Mouse (Mus musculus): Measurements from ENCODE around the gene Gm15097.
"Not testable (repeated sequence)": the region's sequence is repeated elsewhere in the genome, so short reads cannot be mapped to it uniquely, and the experiment has no call there.

Gene Gm15097

GRCm38 (mm10) chrX:149784173-149784572 is at the start of gene Gm15097:
Gene Gm15097, plus strand, starts transcription at chrX:149784473.
- DNase-seq (ENCODE audit: low spot score) = not testable (repeated sequence)

DNA sequence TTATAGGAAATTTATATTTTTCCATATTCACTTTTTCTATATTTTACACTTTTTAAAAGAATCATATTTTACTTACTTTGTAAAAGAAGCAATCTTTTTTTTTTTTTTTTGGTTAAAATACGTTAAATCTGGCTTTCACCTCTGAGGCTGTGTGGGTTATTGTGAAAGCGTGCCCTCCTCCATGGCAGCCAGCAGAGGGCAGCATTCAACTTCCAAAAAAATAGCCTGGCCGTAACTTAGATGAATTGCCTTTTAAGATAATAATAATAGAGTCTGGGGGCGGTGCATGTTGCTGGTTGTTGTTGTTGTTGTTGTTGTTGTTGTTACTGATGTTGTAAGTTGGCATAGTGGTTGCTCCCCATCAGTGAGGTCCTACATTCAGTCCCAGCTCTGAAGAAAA is 21.4 kb upstream of the Gm15097 start:
- DNase-seq (ENCODE audit: low spot score) = not testable (repeated sequence)

DNA sequence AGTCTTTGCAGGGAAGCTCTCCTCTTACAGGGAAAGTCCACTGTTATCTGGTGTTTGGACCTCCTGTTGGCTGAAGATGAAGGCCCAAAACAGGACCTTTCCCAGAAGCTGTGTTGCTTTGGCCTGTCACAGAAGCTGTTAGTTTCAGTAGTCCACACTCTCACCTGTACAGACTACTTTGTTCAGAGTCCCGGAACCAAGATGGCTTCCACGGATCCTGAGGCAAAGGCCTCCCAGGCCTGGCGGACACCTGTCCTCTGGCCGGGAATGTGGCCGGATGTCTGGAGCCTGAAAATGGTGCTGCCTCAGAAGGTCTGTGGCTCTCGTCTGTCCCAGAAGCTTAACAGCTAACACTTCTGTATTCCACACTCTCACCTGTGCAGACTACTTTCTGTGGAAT is 26.9 kb downstream of the Gm15097 start:
- DNase-seq (ENCODE audit: low spot score) = not testable (repeated sequence)
